Mouse (Mus musculus) embryo, embryonic 11 days (tissue): Measurements from ENCODE around the gene Sergef.
"Not testable (repeated sequence)": the region's sequence is repeated elsewhere in the genome, so short reads cannot be mapped to it uniquely, and the experiment has no call there.

ENCODE experiments used
- DNase-seq: peaks from one replicate; pipeline ENCODE4 v3.0.0-alpha.2; 2015

The Sergef gene

DNA sequence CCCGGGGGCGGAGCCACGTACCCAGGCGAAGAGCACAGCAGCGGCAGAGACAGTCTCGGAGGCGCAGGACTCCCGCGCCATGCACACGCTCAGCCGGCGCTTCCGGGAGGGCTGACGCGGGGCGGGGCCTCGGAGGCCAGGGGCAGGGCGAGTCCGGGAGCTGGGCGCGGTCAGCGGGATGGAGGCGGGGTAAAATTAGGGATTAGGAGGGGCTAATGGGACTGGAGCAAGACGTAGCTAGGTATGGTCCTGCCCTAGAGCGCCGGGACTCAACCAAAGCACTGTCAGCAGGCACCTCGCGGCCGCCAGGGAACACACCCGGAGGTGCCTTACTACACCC lies at the start of gene Sergef:
Sergef (minus strand) TSS at position 116 of the 340 bp plus-strand sequence.
- DNase-seq: peak; percentile 95

DNA sequence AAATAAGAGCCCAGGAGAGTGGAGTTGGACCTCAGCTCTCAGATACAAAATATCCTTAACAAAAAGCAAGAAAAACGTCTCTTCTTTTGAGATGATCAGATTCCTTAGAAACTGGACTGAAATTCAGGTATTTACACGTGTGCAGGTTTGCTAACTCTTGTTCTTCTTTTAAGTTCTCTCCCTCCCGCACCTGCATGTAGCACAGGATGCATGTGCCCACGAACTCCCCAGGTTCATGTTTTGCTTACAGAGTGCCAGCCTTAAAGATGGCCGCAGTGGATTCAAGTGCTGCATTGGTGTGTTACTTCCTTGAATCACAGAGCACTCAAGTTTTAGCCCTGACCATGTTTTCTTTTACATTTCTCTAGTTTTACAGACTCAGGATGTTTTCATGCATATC lies 47.2 kb upstream of the Sergef start:
- DNase-seq: no peak

DNA sequence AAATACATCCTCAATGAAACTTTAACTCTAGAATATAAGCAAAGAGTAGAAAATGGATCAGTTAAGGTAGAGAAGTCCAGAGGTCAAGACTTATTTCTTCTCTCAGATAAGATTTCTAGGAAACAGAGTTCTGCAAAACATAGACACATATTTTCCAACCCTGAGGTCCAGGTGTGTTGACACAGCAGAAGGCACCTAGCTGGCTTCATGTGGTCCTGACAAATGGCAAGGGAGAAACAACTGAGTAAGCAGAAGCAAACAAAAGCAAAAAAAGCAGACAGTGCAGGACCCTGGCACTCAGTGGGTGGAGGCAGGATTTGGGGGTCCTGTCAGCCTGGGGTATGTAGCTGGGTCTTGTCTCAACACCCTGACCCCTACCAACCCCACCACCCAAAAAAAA lies 41.1 kb upstream of the Sergef start:
- no peak for DNase-seq

DNA sequence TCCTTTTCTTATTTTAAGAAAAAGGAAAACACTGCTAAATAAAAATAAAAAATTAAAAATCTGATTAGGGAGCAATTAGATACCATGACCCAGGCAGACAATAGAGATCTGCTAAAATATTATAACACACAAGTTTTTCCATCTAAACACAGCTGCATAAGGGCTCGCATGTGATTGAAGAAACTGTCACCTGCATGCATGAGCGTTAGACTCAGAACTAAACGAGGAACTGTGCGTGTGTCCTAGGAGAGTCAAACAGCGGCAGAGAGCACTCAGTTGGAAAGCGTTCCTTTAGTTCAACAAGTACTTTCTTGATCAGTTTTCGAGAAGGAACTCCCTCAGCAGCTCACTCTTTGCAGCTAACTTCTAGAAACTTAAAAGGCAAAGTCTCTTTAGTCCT lies 39.4 kb upstream of the Sergef start:
- DNase-seq: not testable (repeated sequence)

DNA sequence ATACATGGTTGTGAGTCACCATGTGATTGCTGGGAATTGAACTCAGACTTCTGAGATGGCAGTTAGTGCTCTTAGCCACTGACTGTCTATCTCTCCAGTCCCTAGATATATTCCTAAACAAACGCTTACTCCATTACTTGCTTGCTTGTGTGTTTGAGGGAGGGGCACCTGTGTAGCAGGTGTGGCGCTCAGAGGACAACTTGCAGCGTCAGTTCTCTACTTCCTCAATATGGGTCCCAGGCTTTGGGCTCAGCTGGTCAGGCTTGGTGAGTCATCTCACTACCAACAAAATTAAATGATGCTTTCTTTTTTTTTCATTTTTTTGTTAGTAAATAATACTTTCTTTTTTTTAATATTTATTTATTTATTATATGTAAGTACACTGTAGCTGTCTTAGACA lies 38.8 kb upstream of the Sergef start:
- no peak for DNase-seq

DNA sequence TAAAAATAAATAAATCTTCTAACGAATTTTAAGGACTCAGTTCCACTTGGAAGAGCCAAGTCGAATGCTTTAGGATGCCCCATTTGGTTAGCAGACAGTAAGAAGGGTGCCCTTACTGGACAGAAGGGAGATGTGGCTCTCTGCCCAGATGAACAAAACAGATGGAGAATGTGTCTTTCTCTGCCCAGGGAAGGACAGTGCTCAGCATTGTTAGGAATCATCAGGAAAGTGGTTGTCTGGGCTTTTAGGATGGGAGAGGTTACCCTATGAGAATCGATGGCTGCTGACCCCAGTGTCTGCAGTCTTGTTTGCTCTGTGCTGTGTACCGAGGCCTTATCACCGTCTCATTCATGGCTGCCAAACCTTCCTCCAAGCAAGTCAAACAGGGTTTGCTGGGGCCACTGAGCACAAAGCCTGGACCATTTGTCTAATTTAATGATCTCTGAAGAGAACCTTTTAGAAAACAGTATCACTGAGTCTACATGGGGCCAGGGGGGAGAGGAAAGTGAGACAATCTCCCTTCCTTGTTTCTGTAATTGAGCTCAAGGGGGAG lies 37.3 kb upstream of the Sergef start:
- no peak for DNase-seq

DNA sequence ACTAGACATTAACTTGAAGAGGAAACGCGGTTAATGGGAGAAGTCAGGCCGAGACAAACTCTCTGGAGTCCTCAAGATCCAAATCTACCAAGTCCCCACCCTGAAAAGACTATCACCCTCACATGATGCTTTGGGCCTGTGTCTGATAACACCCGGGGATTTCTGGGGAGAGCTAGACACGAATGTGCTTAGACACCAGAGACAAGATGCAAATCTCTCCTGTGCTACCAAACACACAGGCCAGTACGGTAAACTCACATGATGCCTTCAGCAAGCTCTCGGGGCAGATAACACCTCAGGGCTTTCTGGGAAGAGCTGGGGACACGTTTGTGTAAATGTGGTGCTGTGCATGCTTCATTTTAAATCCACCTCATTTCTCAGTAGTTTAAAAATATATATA lies 36.3 kb upstream of the Sergef start:
- no peak for DNase-seq

DNA sequence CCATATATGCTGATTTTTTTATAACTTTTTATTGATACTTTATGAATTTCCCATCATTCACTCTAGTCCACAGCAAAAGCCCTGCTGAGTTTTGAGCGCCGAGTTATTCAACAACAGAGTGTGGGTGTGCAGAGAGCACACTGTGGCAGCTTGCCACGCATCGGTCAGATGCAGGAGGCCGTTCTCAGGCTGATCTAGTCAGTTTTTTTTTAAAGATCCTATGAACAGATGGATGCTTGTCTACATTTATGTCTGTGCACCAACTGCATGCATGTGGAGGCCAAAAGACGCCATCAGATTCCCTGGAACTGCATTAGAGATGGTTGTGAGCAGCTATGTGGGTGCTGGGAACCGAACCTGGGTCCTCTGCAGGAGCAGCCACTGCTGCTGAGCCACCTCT lies 35.5 kb upstream of the Sergef start:
- no peak for DNase-seq

DNA sequence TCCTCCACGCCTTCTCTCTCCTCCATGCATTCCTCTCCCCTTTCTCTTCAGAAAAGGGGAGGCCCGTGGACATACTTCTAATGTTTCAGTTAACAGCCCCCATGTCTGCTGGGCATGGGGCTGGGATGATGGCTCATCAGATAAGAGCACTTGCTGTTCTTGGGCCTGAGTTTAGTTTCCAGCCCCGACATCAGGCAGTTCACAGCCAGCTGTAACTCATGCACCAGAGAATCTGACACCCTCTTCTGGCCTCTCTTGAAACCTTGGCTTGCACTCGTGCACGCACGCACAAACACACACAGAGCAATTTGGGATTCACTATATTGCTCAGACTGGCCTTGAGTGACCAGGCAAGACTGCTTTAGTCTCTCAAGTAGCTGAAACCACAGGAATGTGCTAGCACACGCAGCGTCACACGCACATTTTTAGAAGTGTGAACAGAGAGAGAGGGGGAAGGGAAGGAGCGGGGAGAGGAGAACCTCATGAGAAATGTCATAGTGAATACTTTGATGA lies 32.6 kb upstream of the Sergef start, which contains the start of gene Tph1:
Tph1 (minus strand) TSS at position 378 of the 513 bp plus-strand sequence.
- DNase-seq: peak; percentile 16

DNA sequence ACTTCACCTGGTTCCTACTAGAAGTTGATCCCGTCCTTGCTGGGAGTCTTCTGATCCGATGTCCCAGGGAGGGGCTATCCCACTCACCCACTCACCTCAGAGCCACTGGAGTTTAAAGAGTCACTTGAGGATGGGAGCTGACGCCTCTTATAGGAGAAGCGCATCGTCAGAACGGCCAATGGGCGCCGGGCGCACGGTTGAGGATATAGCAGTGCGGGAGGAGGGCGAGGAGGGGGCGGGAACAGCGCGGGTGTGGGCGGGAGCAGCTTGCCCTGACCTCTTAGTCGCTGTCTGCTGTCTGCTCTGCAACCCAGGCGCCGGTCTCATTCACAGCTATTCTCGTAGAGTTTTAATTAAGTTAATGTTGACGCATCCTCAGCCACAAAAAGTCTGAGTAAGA lies 27.6 kb upstream of the Sergef start:
- peak; percentile 64 for DNase-seq

DNA sequence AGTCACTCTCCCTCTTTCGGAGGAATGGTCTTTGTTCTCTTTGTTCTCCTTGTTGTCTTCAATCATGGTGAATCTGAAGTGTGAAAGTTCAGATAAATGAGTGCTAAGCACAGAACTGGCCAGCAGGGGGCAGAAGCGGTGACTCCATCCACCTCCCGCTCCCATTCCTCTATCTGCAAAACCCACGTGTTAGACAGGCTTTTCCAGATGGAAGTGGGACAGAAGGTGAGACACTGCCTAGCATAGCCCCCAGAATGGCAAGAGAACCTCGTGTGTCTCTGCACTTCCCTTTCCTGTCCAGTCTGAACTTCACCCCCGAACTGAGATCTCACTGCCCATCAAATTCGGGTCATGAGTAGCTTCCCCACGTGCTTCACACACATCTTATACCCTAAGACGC lies 25.6 kb upstream of the Sergef start:
- DNase-seq: peak; percentile 67

DNA sequence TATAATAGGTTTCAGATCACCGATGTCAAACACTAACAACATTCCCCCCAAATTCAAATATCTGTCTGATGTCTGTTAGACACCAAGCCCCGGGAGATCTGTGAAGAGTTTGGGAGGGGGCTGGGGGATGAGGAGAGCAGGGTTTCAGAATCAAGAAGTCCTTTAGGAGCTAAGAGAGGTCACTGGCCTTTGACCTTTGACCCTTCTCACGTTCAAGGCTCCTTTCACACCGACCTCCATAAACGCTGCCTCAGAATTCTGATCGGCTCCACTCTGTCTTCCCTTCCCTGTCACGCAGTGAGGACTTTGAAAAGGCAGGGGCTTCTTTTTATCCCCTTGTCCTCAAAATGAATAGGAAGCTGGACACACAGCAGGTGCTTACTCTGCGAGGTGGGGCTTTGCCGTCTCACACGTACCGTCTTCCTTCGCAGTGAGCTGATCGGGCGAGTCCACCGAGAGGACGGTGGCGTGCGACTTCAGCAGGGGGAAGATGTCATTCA lies 22.0 kb upstream of the Sergef start:
- peak; percentile 35 for DNase-seq

DNA sequence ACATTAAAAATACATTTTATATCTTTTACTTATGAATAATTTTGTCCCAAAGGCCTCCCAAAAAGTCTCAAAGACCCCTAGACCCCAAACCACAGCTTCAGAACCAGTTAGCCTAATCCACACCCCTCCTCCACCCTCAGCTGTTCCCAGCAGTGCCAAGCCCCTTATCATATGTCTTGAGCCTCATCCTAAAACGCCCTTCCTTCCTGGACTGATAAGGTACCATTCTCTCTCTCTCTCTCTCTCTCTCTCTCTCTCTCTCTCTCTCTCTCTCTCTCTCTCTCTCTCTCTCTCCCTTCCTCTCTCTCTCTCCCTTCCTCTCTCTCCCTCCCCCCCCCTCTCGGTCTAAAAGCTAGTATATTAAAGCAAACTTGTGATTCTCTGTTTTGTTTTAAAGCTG lies 12.7 kb upstream of the Sergef start:
- no peak for DNase-seq

DNA sequence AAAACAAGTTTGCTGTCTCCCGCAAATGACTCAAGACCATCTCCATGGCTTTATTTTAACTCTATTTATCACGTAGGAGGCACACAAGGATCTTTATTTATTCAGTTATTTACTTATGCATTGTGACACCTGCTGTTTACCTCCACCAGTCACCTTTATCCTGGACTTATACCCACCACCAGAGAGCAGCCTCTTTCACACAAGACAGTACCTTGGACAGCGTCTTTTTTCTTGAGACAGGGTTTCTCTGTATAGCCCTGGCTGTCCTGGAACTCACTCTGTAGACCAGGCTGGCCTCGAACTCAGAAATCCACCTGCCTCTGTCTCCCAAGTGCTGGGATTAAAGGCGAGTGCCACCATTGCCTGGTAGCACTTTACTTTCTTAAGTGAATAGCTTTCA lies 10.6 kb upstream of the Sergef start:
- peak; percentile 61 for DNase-seq

DNA sequence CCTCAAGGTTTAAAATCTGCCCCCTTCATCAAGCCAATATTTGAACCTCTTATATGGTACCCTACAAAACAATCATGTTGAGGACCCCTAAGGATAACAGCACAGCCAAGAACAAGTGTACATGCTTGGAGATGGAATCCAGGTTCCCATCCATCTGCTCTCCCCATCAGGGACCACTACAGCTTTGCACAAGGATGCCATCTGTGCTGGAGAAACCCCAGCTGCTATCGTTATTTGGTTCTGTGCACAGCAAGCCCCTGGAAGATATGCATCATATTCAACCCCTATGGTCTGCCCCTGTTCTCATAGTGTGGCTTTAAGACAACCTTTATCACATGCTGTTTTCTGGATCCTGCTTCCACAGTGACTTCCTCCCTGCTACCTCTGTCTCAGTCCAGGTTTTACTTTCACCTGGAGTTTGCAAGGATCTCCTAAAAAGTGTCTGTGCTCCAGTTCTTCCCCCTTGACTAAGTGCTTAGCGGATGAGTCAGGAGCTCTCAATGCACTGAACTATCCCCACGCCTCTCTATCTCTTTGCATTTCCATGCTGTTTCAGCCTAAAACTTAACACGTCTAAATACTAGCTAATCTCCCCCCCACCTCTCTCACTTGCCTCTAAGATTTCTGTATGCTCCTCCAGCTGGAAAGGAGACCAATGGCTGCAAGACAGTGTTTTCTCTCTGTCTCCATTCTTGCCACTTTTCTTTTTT lies 9.0 kb upstream of the Sergef start:
- no peak for DNase-seq

DNA sequence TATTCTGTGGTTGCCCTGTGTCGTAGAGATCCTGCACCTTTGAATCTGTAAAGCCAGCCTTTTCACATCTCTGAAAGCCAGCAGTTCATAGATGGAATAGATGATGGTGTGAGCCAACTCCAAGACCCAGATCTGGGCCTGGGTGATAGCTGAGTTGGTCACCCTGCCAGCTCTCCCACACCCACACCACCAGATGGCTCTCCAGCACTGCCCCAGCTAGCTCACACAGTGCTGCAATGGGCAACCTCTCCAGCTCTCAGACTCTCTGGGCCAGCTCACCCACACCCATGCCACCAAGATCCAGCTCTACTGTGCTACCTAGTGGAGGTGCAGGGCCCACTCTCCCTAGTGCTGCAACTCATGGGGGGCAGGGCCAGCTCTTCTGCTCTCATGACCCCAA lies 3.6 kb upstream of the Sergef start:
- no peak for DNase-seq

DNA sequence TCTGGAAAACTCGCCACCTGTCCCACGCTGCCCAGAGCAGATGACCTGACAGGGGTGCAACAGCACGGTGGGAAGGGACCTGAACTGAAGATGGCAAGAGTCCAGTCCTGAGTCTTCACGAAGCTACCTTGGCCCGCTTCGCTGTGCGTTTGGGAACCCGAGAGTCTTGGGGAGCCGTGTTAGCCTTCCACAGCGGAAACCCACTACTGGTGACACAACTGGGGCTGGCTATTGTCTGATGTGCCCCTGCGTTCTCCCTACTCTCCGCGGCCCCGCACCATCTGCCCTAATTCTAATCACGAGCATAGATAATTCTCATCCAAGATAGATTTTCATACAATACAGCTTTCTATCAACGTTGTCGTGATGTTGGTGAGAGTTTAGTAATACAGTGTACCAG lies 455 bp upstream of the Sergef start:
- no peak for DNase-seq

DNA sequence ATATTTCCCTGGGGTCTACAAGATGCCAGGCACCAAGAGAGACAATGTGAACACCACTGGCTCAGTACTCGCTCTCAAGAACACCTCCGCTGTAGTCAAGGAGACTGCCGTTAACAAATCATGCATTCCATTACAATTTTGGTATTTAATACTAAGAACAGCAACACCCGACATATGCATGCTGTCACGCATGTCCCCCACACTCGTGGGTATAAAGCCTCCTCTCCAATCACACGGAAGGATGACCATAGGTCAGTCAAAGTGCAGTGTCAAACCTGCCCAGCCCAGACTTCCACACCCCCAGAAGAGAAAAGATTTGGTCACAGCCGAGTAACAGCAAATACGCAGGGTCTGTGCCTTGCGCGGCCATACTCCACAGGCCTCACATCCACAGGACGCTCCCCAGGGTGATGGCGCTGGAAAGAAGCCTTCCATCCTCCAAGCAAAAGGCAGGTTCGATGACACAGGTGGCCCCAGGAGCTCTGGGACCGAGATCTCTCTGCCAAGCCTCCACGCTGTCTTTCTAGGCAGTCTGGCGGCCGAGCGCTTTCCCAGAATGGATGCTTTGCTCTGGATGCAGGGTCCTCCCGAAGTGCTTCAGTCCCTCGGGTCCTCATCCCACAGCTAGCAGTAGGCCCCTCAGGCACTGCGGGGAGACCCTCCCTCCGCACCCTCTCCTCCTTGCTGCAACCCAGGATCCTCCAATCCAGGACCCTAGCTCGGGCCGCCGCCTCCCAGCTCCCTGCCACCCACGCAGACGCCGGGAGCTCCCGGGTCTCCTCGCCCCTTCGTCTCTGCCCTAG lies 517 bp downstream of the Sergef start:
- DNase-seq: no peak

DNA sequence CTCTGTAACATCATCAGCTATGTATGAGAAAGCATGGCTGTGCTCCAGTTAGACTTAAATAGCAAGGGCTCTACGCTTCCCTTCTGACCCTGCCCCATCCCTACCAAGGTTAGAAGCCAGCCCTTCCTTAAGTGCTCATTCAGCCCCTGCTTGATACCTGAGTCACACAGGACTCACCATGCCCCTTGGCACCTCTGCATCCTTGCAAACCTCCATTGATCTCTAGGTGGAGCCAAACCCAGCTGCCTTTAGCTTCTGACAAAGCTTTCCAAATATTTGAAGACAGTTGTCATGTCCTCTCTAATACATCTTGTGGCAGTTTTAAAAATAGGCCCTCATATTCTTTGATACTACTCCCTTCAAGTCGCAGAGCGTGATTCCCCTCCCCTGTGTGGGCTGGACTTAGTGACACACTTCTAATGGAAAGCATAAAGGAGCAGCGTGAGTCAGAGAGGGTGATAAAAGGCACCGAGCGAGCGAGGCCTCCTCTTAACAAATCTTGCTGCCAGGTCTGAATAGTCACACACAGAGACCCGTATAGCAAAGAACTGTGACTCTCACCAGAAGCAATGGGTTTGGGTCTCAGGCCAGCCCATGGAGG lies 11.1 kb downstream of the Sergef start:
- DNase-seq: no peak

DNA sequence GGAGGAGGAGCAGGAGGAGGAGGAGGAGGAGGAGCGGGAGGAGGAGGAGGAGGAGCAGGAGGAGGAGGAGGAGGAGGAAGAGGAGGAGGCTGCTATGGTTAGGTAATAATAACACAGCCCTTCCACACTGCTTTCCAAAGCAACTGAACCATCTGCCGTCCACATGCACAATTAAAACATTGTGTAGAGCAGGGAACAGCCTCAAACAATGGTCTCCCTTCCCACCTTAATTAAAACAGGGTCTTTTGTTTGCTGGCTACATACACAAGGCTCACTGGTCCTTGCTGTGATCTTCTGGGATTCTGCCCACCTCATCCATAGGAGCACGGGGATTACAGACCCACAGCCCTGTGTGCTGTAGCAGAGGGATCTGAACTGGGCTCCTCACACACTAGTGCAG lies 15.6 kb downstream of the Sergef start:
- no peak for DNase-seq

DNA sequence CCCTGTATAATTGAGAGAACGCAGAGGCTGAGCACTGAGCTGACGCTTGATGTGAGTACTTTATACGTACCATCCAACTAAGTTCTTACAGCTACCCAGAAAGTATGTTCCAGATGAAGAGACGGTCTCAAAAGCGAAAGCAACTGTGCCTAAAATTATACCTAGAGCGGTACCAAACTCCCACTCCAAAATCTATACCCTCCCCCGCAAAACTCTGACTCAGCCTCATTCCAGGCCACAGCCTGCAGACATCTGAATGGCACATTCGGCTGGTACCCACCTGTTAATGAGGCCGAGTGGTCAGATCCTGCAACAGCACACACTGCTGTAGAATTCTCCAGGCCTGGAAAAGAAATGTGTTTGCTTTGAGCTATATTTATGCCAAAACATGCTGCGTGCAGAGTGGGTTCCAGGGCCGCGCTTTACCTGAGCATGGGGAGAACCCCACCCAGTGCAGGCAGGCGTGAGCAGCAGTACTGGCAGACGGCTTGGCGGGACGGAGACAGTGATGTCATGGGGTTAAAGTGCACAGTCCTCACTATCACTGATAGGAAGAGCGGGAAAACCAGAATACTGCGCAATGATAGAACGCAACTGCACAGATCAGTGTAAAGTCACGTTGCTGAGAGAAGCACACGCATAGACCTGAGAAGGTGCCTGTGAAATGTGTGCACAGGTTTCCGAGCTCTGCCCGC lies 21.0 kb downstream of the Sergef start:
- no peak for DNase-seq

DNA sequence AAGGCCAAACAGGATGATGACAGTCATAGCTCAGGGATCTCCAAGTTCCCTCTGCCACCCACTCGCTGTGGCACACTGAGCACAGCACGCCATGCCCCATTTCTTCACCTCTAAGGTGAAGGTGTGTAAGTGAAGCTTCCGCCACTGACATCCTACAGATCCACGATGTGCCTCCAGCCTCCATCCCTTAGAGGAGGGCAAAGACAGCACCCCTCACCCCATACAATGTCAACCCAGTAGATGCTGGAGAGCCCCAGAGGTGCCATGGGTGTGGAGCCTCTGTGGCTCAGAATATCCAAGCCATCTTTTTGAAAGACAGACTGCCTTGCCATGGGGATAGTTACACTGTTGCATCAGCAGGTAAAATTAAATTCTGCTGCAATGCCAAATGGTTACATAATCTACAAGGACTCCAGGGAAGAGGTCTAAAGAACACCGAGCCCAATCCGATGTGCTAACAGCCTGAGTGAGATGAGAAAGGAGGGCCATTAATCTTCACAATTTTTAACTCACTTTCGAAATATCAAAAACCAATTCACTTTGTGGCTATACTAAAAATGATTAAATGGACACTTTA lies 23.1 kb downstream of the Sergef start:
- DNase-seq: no peak
